Mouse (Mus musculus): Measurements from ENCODE around the gene Naa25.

Naa25 gene

GRCm38 (mm10) chr5:121397187-121398145 is at the start of gene Naa25:
Gene Naa25, plus strand, starts transcription at chr5:121397936.
- WGBS = 6% methylated on average over 53 of the region's 53 CpGs

GRCm38 (mm10) chr5:121359229-121359628 is 38.5 kb upstream of the Naa25 start:
- WGBS = 72% methylated on average over 9 of the region's 9 CpGs

- 75% methylated on average over 5 of the region's 5 CpGs for WGBS
Measured at GRCm38 (mm10) chr5:121361696-121362095, 36.0 kb upstream of the Naa25 start.

- 72% methylated on average over 7 of the region's 7 CpGs for WGBS
Measured at GRCm38 (mm10) chr5:121363441-121363840, 34.3 kb upstream of the Naa25 start.

- 63% methylated on average over 16 of the region's 16 CpGs for WGBS
Measured at GRCm38 (mm10) chr5:121366449-121367225, 31.1 kb upstream of the Naa25 start.

GRCm38 (mm10) chr5:121367255-121367654 is 30.5 kb upstream of the Naa25 start:
- 79% methylated on average over 4 of the region's 4 CpGs for WGBS

GRCm38 (mm10) chr5:121371712-121372111 is 26.0 kb upstream of the Naa25 start:
- WGBS = 90% methylated on average over 6 of the region's 6 CpGs

- 91% methylated on average over 3 of the region's 3 CpGs for WGBS
Measured at GRCm38 (mm10) chr5:121374790-121375189, 22.9 kb upstream of the Naa25 start.

GRCm38 (mm10) chr5:121376972-121377371 is 20.8 kb upstream of the Naa25 start:
- WGBS = 73% methylated on average over 5 of the region's 5 CpGs

- whole genome bisulfite sequencing = 60% methylated on average over 13 of the region's 13 CpGs
Measured at GRCm38 (mm10) chr5:121378678-121379256, 19.0 kb upstream of the Naa25 start.

- 93% methylated on average over 2 of the region's 2 CpGs for WGBS
Measured at GRCm38 (mm10) chr5:121380692-121381091, 17.0 kb upstream of the Naa25 start.

- WGBS = 24% methylated on average over 10 of the region's 10 CpGs
Measured at GRCm38 (mm10) chr5:121383857-121384756, 13.6 kb upstream of the Naa25 start.

GRCm38 (mm10) chr5:121384757-121385460 is 12.8 kb upstream of the Naa25 start:
- under 1% methylated on average over 44 of the region's 47 CpGs for WGBS

GRCm38 (mm10) chr5:121385461-121386119 is 12.1 kb upstream of the Naa25 start, which contains the start of gene Trafd1:
Gene Trafd1, minus strand, starts transcription at chr5:121385632.
- under 1% methylated on average over 45 of the region's 45 CpGs for WGBS

- WGBS = 20% methylated on average over 22 of the region's 22 CpGs
Measured at GRCm38 (mm10) chr5:121386120-121386909, 11.4 kb upstream of the Naa25 start.

- WGBS = 57% methylated on average over 4 of the region's 4 CpGs
Measured at GRCm38 (mm10) chr5:121387126-121387525, 10.6 kb upstream of the Naa25 start.

- 34% methylated on average over 7 of the region's 7 CpGs for WGBS
Measured at GRCm38 (mm10) chr5:121389106-121389505, 8.6 kb upstream of the Naa25 start.

GRCm38 (mm10) chr5:121392667-121393380 is 4.9 kb upstream of the Naa25 start:
- 52% methylated on average over 16 of the region's 16 CpGs for WGBS

Measured in cerebral cortex, adult 2 months (tissue).